Comparison of ENCODE assay signal across 16 mouse cellular contexts in genomic region chr11:3679771-3680170, GRCm38 (mm10).
"Had no signal": no experiment of that assay in that cellular context is flagged by ENCODE, and none has a peak within 500 bp of the region (broad histone marks: within the 10 kb centered on the region; RNA-seq: fewer than 3 reads in every experiment).

No protein-coding gene starts in this region.

- H3K4me2 ChIP-seq: neural tube, embryonic 13.5 days; neural tube, embryonic 15.5 days; stomach, embryonic 15.5 days had no signal

- H3K27ac ChIP-seq: neural tube, embryonic 13.5 days; neural tube, embryonic 15.5 days; stomach, embryonic 15.5 days; stomach, postnatal 0 days had no signal

- H3K9me3 ChIP-seq: neural tube, embryonic 13.5 days; neural tube, embryonic 15.5 days; stomach, embryonic 15.5 days had no signal

- DNase-seq: retina, postnatal 1 day; right cerebral cortex, adult 18-20 months; right cerebral cortex, postnatal 14 days; right cerebral cortex, postnatal 25 days; right cerebral cortex, postnatal 4 days; spleen, adult 18-20 months; thymus, adult 18-20 months; thymus, adult 2 months; thymus, postnatal 14 days; thymus, postnatal 25 days; thymus, postnatal 36 days; thymus, postnatal 4 days had no signal

- H3K27me3 ChIP-seq: neural tube, embryonic 13.5 days; neural tube, embryonic 15.5 days; stomach, embryonic 15.5 days had no signal

- H3K9ac ChIP-seq: neural tube, embryonic 13.5 days; neural tube, embryonic 15.5 days; stomach, embryonic 15.5 days had no signal

- H3K4me1 ChIP-seq: neural tube, embryonic 15.5 days; stomach, embryonic 15.5 days had no signal

- H3K4me3 ChIP-seq: neural tube, embryonic 13.5 days; neural tube, embryonic 15.5 days; stomach, embryonic 15.5 days had no signal
